16 mouse cellular contexts compared by ENCODE assay signal in genomic region chr7:107573856-107574255, GRCm38 (mm10). TPM values are rescaled to one million over a fixed set of nuclear protein-coding genes. Genes with fewer than 3 reads are reported as not detected.
DNase-seq lines count a peak whose midpoint lies in the region; ATAC-seq and TF ChIP-seq lines count a peak whose summit lies in the region.
"Had no signal": no experiment of that assay in that cellular context is flagged by ENCODE, and none has a peak within 500 bp of the region (broad histone marks: within the 10 kb centered on the region; RNA-seq: fewer than 3 reads in every experiment).

No protein-coding gene starts in this region.

- no peak overlapping the region for H3K27ac ChIP-seq in heart, adult 2 months
- H3K27ac ChIP-seq in heart, embryonic 12.5 days (ENCODE audit: poor library complexity, severe bottlenecking), result no peak overlapping the region
- H3K27ac ChIP-seq in liver, postnatal 0 days (ENCODE audit: low read depth), result no peak overlapping the region
- H3K27ac ChIP-seq in liver, embryonic 11.5 days (ENCODE audit: low read depth, low read length), result no peak overlapping the region
- H3K27ac ChIP-seq in CH12.LX (ENCODE audit: insufficient read depth, low read depth), result no peak overlapping the region
- peak overlapping the region; percentile 39; the same call in 1 of the 2 replicates for H3K27ac ChIP-seq in limb, embryonic 10.5 days
- H3K27ac ChIP-seq in neural tube, embryonic 15.5 days (replicated peaks), result no peak overlapping the region
- H3K27ac ChIP-seq: lung, embryonic 15.5 days had no signal

- peak; percentile 19 for TF ChIP-seq CTCF in heart, adult 2 months (IDR thresholded peaks at IDR 0.05)
- peak; percentile 33 for TF ChIP-seq CTCF in liver, postnatal 0 days (IDR thresholded peaks at IDR 0.05; ENCODE audit: low read depth)
- peak in 1 of 2 experiments; percentile 49; a peak in 2 of 4 replicates for TF ChIP-seq CTCF in CH12.LX (conservative IDR thresholded peaks at IDR 0.05 in 1 of 2, IDR thresholded peaks at IDR 0.05 in 1 of 2; ENCODE audit: low read depth in 2 of 2, low read length in 2 of 2)

- ATAC-seq in heart, embryonic 12.5 days (ENCODE audit: insufficient number of reproducible peaks, low FRiP score), result no peak
- ATAC-seq in liver, postnatal 0 days, result no peak
- ATAC-seq in liver, embryonic 11.5 days (replicated peaks; ENCODE audit: low FRiP score), result no peak
- no peak for ATAC-seq in neural tube, embryonic 15.5 days (ENCODE audit: low FRiP score)

- H3K27me3 ChIP-seq in heart, adult 2 months (ENCODE audit: control insufficient read depth, insufficient read depth, low read length), result no peaks in the 10 kb centered on the region
- H3K27me3 ChIP-seq in heart, embryonic 12.5 days (replicated peaks), result no peaks in the 10 kb centered on the region
- no peaks in the 10 kb centered on the region for H3K27me3 ChIP-seq in liver, postnatal 0 days (ENCODE audit: insufficient read depth, low read length)
- no peaks in the 10 kb centered on the region for H3K27me3 ChIP-seq in liver, embryonic 11.5 days (replicated peaks; ENCODE audit: control insufficient read depth, insufficient read depth, low read length)
- no peaks in the 10 kb centered on the region for H3K27me3 ChIP-seq in CH12.LX (replicated peaks)
- H3K27me3 ChIP-seq in limb, embryonic 10.5 days (ENCODE audit: low read depth, poor library complexity, severe bottlenecking), result no peaks in the 10 kb centered on the region
- H3K27me3 ChIP-seq in neural tube, embryonic 15.5 days (replicated peaks), result no peaks in the 10 kb centered on the region
- H3K27me3 ChIP-seq: lung, embryonic 15.5 days had no signal

- no peak for TF ChIP-seq EP300 in heart, adult 2 months (IDR thresholded peaks at IDR 0.05; ENCODE audit: insufficient read depth, low read depth, low read length)
- no peak for TF ChIP-seq EP300 in liver, postnatal 0 days (IDR thresholded peaks at IDR 0.05; ENCODE audit: low read depth)
- no peak for TF ChIP-seq EP300 in CH12.LX (IDR thresholded peaks at IDR 0.05; ENCODE audit: low read length)

- TF ChIP-seq POLR2A in heart, adult 2 months (IDR thresholded peaks at IDR 0.05; ENCODE audit: insufficient read depth, low read depth, low read length), result no peak
- no peak for TF ChIP-seq POLR2A in CH12.LX (IDR thresholded peaks at IDR 0.05; ENCODE audit: low read depth, low read length)

- no peaks in the 10 kb centered on the region for H3K36me3 ChIP-seq in heart, adult 2 months (ENCODE audit: control insufficient read depth, insufficient read depth, low read length)
- peaks cover 11% of the 10 kb centered on the region for H3K36me3 ChIP-seq in heart, embryonic 12.5 days
- no peaks in the 10 kb centered on the region for H3K36me3 ChIP-seq in liver, postnatal 0 days (replicated peaks; ENCODE audit: insufficient read depth, low read length)
- no peaks in the 10 kb centered on the region for H3K36me3 ChIP-seq in liver, embryonic 11.5 days (ENCODE audit: control insufficient read depth, insufficient read depth, low read length)
- H3K36me3 ChIP-seq in CH12.LX (replicated peaks in 1 of 2; ENCODE audit: control insufficient read depth in 1 of 2, insufficient read depth in 1 of 2, low read length in 1 of 2), result no peaks in the 10 kb centered on the region
- H3K36me3 ChIP-seq in limb, embryonic 10.5 days, result peaks cover 62% of the 10 kb centered on the region
- no peaks in the 10 kb centered on the region for H3K36me3 ChIP-seq in neural tube, embryonic 15.5 days

- H3K4me1 ChIP-seq in heart, adult 2 months (ENCODE audit: control insufficient read depth, insufficient read depth, low read length), result no peaks in the 10 kb centered on the region
- H3K4me1 ChIP-seq in heart, embryonic 12.5 days (replicated peaks), result no peaks in the 10 kb centered on the region
- no peaks in the 10 kb centered on the region for H3K4me1 ChIP-seq in liver, postnatal 0 days (ENCODE audit: insufficient read depth)
- no peaks in the 10 kb centered on the region for H3K4me1 ChIP-seq in liver, embryonic 11.5 days (replicated peaks; ENCODE audit: control insufficient read depth, insufficient read depth, low read length)
- no peaks in the 10 kb centered on the region; a peak in 1 of 4 replicates for H3K4me1 ChIP-seq in CH12.LX (ENCODE audit: control insufficient read depth in 1 of 2, insufficient read depth in 2 of 2)
- peaks cover 5% of the 10 kb centered on the region for H3K4me1 ChIP-seq in limb, embryonic 10.5 days
- H3K4me1 ChIP-seq in neural tube, embryonic 15.5 days, result no peaks in the 10 kb centered on the region

- DNase-seq in heart, adult 2 months, result no peak
- DNase-seq in liver, postnatal 0 days, result no peak
- no peak for DNase-seq in liver, embryonic 11.5 days (ENCODE audit: low spot score)
- DNase-seq in CH12.LX (ENCODE audit: extremely low read depth), result no peak
- DNase-seq in limb, embryonic 10.5 days (ENCODE audit: low spot score), result no peak
- no peak for DNase-seq in adrenal gland, postnatal 4 days (ENCODE audit: low spot score in 2 of 2)
- DNase-seq: adrenal gland, postnatal 14 days; cerebellum, adult 11-12 months; right cerebral cortex, postnatal 25 days had no signal

- in situ Hi-C loops in CH12.LX (cut with MboI; ENCODE audit: low pct_ligation_motif_present, low pct_unique_long_range_greater_than_20kb, low sequenced_read_pairs), result no loop called here

- 63% methylated on average over 2 of the region's 2 CpGs for WGBS in heart, adult 2 months
- 54% methylated on average over 2 of the region's 2 CpGs for WGBS in heart, embryonic 12.5 days
- 64% methylated on average over 2 of the region's 2 CpGs for WGBS in liver, postnatal 0 days (ENCODE audit: insufficient replicate concordance)
- 47% methylated on average over 2 of the region's 2 CpGs for WGBS in liver, embryonic 11.5 days
- WGBS in limb, embryonic 10.5 days, result 64% methylated on average over 2 of the region's 2 CpGs
- 75% methylated on average over 2 of the region's 2 CpGs for WGBS in neural tube, embryonic 15.5 days

- H3K9me3 ChIP-seq in heart, embryonic 12.5 days (replicated peaks), result no peaks in the 10 kb centered on the region
- no peaks in the 10 kb centered on the region for H3K9me3 ChIP-seq in liver, postnatal 0 days (ENCODE audit: low read length)
- H3K9me3 ChIP-seq in liver, embryonic 11.5 days (ENCODE audit: control insufficient read depth, low read length), result no peaks in the 10 kb centered on the region
- peaks cover 3% of the 10 kb centered on the region for H3K9me3 ChIP-seq in CH12.LX (replicated peaks; ENCODE audit: low read length)
- H3K9me3 ChIP-seq in limb, embryonic 10.5 days (replicated peaks), result 0 out of 2 replicates have a peak, but pooled peaks cover 2% of the 10 kb centered on the region
- no peaks in the 10 kb centered on the region for H3K9me3 ChIP-seq in neural tube, embryonic 15.5 days (replicated peaks)
- H3K9me3 ChIP-seq: lung, embryonic 15.5 days had no signal

- no peak; the same call in 1 of the 2 replicates for TF ChIP-seq RAD21 in CH12.LX (IDR thresholded peaks at IDR 0.05; ENCODE audit: low read depth, low read length)

- H3K4me3 ChIP-seq in heart, adult 2 months, result no peak overlapping the region
- H3K4me3 ChIP-seq in heart, embryonic 12.5 days, result no peak overlapping the region
- H3K4me3 ChIP-seq in liver, postnatal 0 days (ENCODE audit: low read depth, low read length), result no peak overlapping the region
- H3K4me3 ChIP-seq in liver, embryonic 11.5 days (ENCODE audit: low read depth, low read length), result no peak overlapping the region
- no peak overlapping the region for H3K4me3 ChIP-seq in CH12.LX (replicated peaks in 1 of 3; ENCODE audit: low read depth in 2 of 3, low read length in 2 of 3, poor library complexity in 1 of 3)
- H3K4me3 ChIP-seq in limb, embryonic 10.5 days, result no peak overlapping the region
- no peak overlapping the region for H3K4me3 ChIP-seq in neural tube, embryonic 15.5 days (replicated peaks)
- H3K4me3 ChIP-seq: lung, embryonic 15.5 days had no signal

- dilution Hi-C loops in CH12.LX (cut with MboI; ENCODE audit: extremely low pct_ligation_motif_present, extremely low pct_unique_long_range_greater_than_20kb, low sequenced_read_pairs), result no loop called here

- intact Hi-C loops in heart, adult 2 months (cut with DNase I), result no loop called here

- H3K9ac ChIP-seq in heart, adult 2 months (ENCODE audit: low read depth, low read length), result no peak overlapping the region
- no peak overlapping the region for H3K9ac ChIP-seq in heart, embryonic 12.5 days
- no peak overlapping the region for H3K9ac ChIP-seq in liver, postnatal 0 days (replicated peaks)
- H3K9ac ChIP-seq in liver, embryonic 11.5 days (ENCODE audit: low read depth, low read length), result no peak overlapping the region
- no peak overlapping the region for H3K9ac ChIP-seq in CH12.LX (ENCODE audit: insufficient read depth, low read depth)
- H3K9ac ChIP-seq in neural tube, embryonic 15.5 days (replicated peaks), result no peak overlapping the region
- H3K9ac ChIP-seq: lung, embryonic 15.5 days had no signal

- no peaks in the 10 kb centered on the region for H3K79me2 ChIP-seq in heart, adult 2 months (replicated peaks; ENCODE audit: control insufficient read depth, insufficient read depth, low read length)
- no peaks in the 10 kb centered on the region for H3K79me2 ChIP-seq in CH12.LX (replicated peaks; ENCODE audit: control insufficient read depth, extremely low read depth, insufficient read depth, poor library complexity, severe bottlenecking)

- no peak overlapping the region for H3K4me2 ChIP-seq in heart, embryonic 12.5 days
- H3K4me2 ChIP-seq in liver, postnatal 0 days (ENCODE audit: low read depth, low read length), result no peak overlapping the region
- H3K4me2 ChIP-seq in liver, embryonic 11.5 days, result no peak overlapping the region
- H3K4me2 ChIP-seq in CH12.LX (ENCODE audit: insufficient read depth, low read depth, poor library complexity, severe bottlenecking), result no peak overlapping the region
- H3K4me2 ChIP-seq in neural tube, embryonic 15.5 days, result no peak overlapping the region
- H3K4me2 ChIP-seq: lung, embryonic 15.5 days had no signal

RNA-seq across cellular contexts. Expression of gene Olfml1, which starts 6.6 kb away (rescaled TPM):
- total RNA-seq in heart, adult 2 months (2021), result 1 to 10 TPM; 4.0 to 4.6 TPM
- polyA plus RNA-seq in heart, adult 2 months (2012; rRNA removed), result 4.1 and 6.9 TPM in 2 replicates
- polyA plus RNA-seq in heart, embryonic 12.5 days (2016; fragmentation: Nextera tagmentation; extraction: Ambion mirVana), result 6.5 and 7.2 TPM in 2 replicates
- polyA plus RNA-seq in liver, postnatal 0 days (2015; fragmentation: Nextera tagmentation; extraction: Ambion mirVana), result 1.5 and 1.6 TPM in 2 replicates
- 5.0 and 5.5 TPM in 2 replicates for polyA plus RNA-seq in liver, embryonic 11.5 days (2014; fragmentation: Nextera tagmentation; extraction: Ambion mirVana)
- total RNA-seq in CH12.LX (2012; rRNA removed), result not detected in 2 replicates
- total RNA-seq in CH12.LX (2014; rRNA removed), result not detected in 2 replicates
- not detected in 2 replicates for polyA plus RNA-seq in CH12.LX (2012; ENCODE audit: insufficient read length, low read depth)
- 9.7 and 22.3 TPM in 2 replicates for polyA plus RNA-seq in limb, embryonic 10.5 days (2016; fragmentation: Nextera tagmentation; extraction: Ambion mirVana)
- polyA plus RNA-seq in neural tube, embryonic 15.5 days (2015; fragmentation: Nextera tagmentation; extraction: Ambion mirVana), result 3.1 and 6.5 TPM in 2 replicates
- 10 to 100 TPM; 15.3 to 16.9 TPM for total RNA-seq in adrenal gland, postnatal 4 days (2021)
- total RNA-seq: monocyte, adult 5-6 weeks had no signal
- polyA plus RNA-seq: C2C12 had no signal

RNA-seq across cellular contexts. Expression of gene Ppfibp2, which starts 21.2 kb away (rescaled TPM):
- total RNA-seq in heart, adult 2 months (2021), result 10 to 100 TPM; 19.9 to 20.1 TPM
- polyA plus RNA-seq in heart, adult 2 months (2012; rRNA removed), result 17.4 and 21.8 TPM in 2 replicates
- 6.6 and 7.7 TPM in 2 replicates for polyA plus RNA-seq in heart, embryonic 12.5 days (2016; fragmentation: Nextera tagmentation; extraction: Ambion mirVana)
- 7.7 and 8.3 TPM in 2 replicates for polyA plus RNA-seq in liver, postnatal 0 days (2015; fragmentation: Nextera tagmentation; extraction: Ambion mirVana)
- polyA plus RNA-seq in liver, embryonic 11.5 days (2014; fragmentation: Nextera tagmentation; extraction: Ambion mirVana), result 8.8 and 9.1 TPM in 2 replicates
- total RNA-seq in CH12.LX (2012; rRNA removed) (27.5 and 40.3 TPM in 2 replicates), CH12.LX (2014; rRNA removed) (30.2 and 32.9 TPM in 2 replicates)
- 40.2 and 44.7 TPM in 2 replicates for polyA plus RNA-seq in CH12.LX (2012; ENCODE audit: insufficient read length, low read depth)
- 22.0 and 24.9 TPM in 2 replicates for polyA plus RNA-seq in limb, embryonic 10.5 days (2016; fragmentation: Nextera tagmentation; extraction: Ambion mirVana)
- 2.5 and 3.6 TPM in 2 replicates for polyA plus RNA-seq in neural tube, embryonic 15.5 days (2015; fragmentation: Nextera tagmentation; extraction: Ambion mirVana)
- 10 to 100 TPM in 1 of 2 experiments, 1 to 10 TPM in 1; 9.4 to 10.4 TPM for total RNA-seq in adrenal gland, postnatal 4 days (2021)

RNA-seq across cellular contexts. Expression of gene 5330417H12Rik, which starts 51.1 kb away (rescaled TPM):
- not detected for total RNA-seq in heart, adult 2 months (2021)
- not detected in 2 replicates for polyA plus RNA-seq in heart, adult 2 months (2012; rRNA removed)
- not detected in 2 replicates for polyA plus RNA-seq in heart, embryonic 12.5 days (2016; fragmentation: Nextera tagmentation; extraction: Ambion mirVana)
- polyA plus RNA-seq in liver, postnatal 0 days (2015; fragmentation: Nextera tagmentation; extraction: Ambion mirVana), result 0.08 TPM in 1 of 2 replicates, not detected in the other
- 0.19 TPM in 1 of 2 replicates, not detected in the other for polyA plus RNA-seq in liver, embryonic 11.5 days (2014; fragmentation: Nextera tagmentation; extraction: Ambion mirVana)
- total RNA-seq in CH12.LX (2012; rRNA removed), result 0.13 TPM in 1 of 2 replicates, not detected in the other
- total RNA-seq in CH12.LX (2014; rRNA removed), result not detected in 2 replicates
- polyA plus RNA-seq in CH12.LX (2012; ENCODE audit: insufficient read length, low read depth), result not detected in 2 replicates
- not detected in 2 replicates for polyA plus RNA-seq in limb, embryonic 10.5 days (2016; fragmentation: Nextera tagmentation; extraction: Ambion mirVana)
- not detected in 2 replicates for polyA plus RNA-seq in neural tube, embryonic 15.5 days (2015; fragmentation: Nextera tagmentation; extraction: Ambion mirVana)
- not detected for total RNA-seq in adrenal gland, postnatal 4 days (2021)
- total RNA-seq: adrenal gland, postnatal 14 days; left cerebral cortex, postnatal 36 days; monocyte, adult 5-6 weeks had no signal
- polyA plus RNA-seq: C2C12; heart, embryonic 14.5 days; lung, embryonic 15.5 days had no signal
